Mouse (Mus musculus): ENCODE measurements around the gene Megf8. TPM values are rescaled to one million over a fixed set of nuclear protein-coding genes. Genes with fewer than 3 reads are reported as not detected.

The Megf8 gene
- polyA plus RNA-seq, 1 experiment = 69.3 TPM

GRCm38 (mm10) chr7:25284766-25285165 is 32.2 kb upstream of the Megf8 start:
- H3K27ac ChIP-seq (ENCODE audit: insufficient read depth, low read length) = no peak overlapping the region
- TF ChIP-seq CTCF (IDR thresholded peaks at IDR 0.05; ENCODE audit: extremely low read depth, insufficient read depth, low read length) = no peak
- no peak for TF ChIP-seq POLR2A (IDR thresholded peaks at IDR 0.05; ENCODE audit: extremely low read depth, insufficient read depth, low read length)
- H3K4me3 ChIP-seq (ENCODE audit: insufficient read depth, low read length) = no peak overlapping the region
- H3K4me1 ChIP-seq (ENCODE audit: control insufficient read depth, insufficient read depth, low read length) = peaks cover 3% of the 10 kb centered on the region; the same call in 1 of the 2 replicates

- H3K4me3 ChIP-seq (ENCODE audit: insufficient read depth, low read length) = no peak overlapping the region
- no peak overlapping the region for H3K27ac ChIP-seq (ENCODE audit: insufficient read depth, low read length)
- H3K4me1 ChIP-seq (ENCODE audit: control insufficient read depth, insufficient read depth, low read length) = peaks cover 3% of the 10 kb centered on the region; the same call in 1 of the 2 replicates
- TF ChIP-seq CTCF (IDR thresholded peaks at IDR 0.05; ENCODE audit: extremely low read depth, insufficient read depth, low read length) = no peak
- TF ChIP-seq POLR2A (IDR thresholded peaks at IDR 0.05; ENCODE audit: extremely low read depth, insufficient read depth, low read length) = no peak
These were observed 31.3 kb upstream of the Megf8 start for GRCm38 (mm10) chr7:25285511-25286238.

- no peak overlapping the region for H3K4me3 ChIP-seq (ENCODE audit: insufficient read depth, low read length)
- H3K27ac ChIP-seq (ENCODE audit: insufficient read depth, low read length) = no peak overlapping the region
- no peak for TF ChIP-seq POLR2A (IDR thresholded peaks at IDR 0.05; ENCODE audit: extremely low read depth, insufficient read depth, low read length)
- TF ChIP-seq CTCF (IDR thresholded peaks at IDR 0.05; ENCODE audit: extremely low read depth, insufficient read depth, low read length) = no peak
- no peaks in the 10 kb centered on the region for H3K4me1 ChIP-seq (ENCODE audit: control insufficient read depth, insufficient read depth, low read length)
These were observed 30.0 kb upstream of the Megf8 start for GRCm38 (mm10) chr7:25286989-25287388.

GRCm38 (mm10) chr7:25288011-25288410 is 29.0 kb upstream of the Megf8 start:
- H3K4me3 ChIP-seq (ENCODE audit: insufficient read depth, low read length) = no peak overlapping the region
- H3K27ac ChIP-seq (ENCODE audit: insufficient read depth, low read length) = no peak overlapping the region
- H3K4me1 ChIP-seq (ENCODE audit: control insufficient read depth, insufficient read depth, low read length) = no peaks in the 10 kb centered on the region
- TF ChIP-seq CTCF (IDR thresholded peaks at IDR 0.05; ENCODE audit: extremely low read depth, insufficient read depth, low read length) (no peak), POLR2A (IDR thresholded peaks at IDR 0.05; ENCODE audit: extremely low read depth, insufficient read depth, low read length) (no peak)

GRCm38 (mm10) chr7:25288721-25289120 is 28.2 kb upstream of the Megf8 start:
- TF ChIP-seq POLR2A (IDR thresholded peaks at IDR 0.05; ENCODE audit: extremely low read depth, insufficient read depth, low read length) = no peak
- TF ChIP-seq CTCF (IDR thresholded peaks at IDR 0.05; ENCODE audit: extremely low read depth, insufficient read depth, low read length) = no peak
- H3K4me3 ChIP-seq (ENCODE audit: insufficient read depth, low read length) = no peak overlapping the region
- H3K4me1 ChIP-seq (ENCODE audit: control insufficient read depth, insufficient read depth, low read length) = no peaks in the 10 kb centered on the region
- H3K27ac ChIP-seq (ENCODE audit: insufficient read depth, low read length) = no peak overlapping the region

GRCm38 (mm10) chr7:25289925-25290324 is 27.0 kb upstream of the Megf8 start:
- H3K27ac ChIP-seq (ENCODE audit: insufficient read depth, low read length) = no peak overlapping the region
- no peaks in the 10 kb centered on the region for H3K4me1 ChIP-seq (ENCODE audit: control insufficient read depth, insufficient read depth, low read length)
- no peak for TF ChIP-seq POLR2A (IDR thresholded peaks at IDR 0.05; ENCODE audit: extremely low read depth, insufficient read depth, low read length)
- TF ChIP-seq CTCF (IDR thresholded peaks at IDR 0.05; ENCODE audit: extremely low read depth, insufficient read depth, low read length) = no peak
- H3K4me3 ChIP-seq (ENCODE audit: insufficient read depth, low read length) = no peak overlapping the region

GRCm38 (mm10) chr7:25290463-25290862 is 26.5 kb upstream of the Megf8 start:
- TF ChIP-seq POLR2A (IDR thresholded peaks at IDR 0.05; ENCODE audit: extremely low read depth, insufficient read depth, low read length) (no peak), CTCF (IDR thresholded peaks at IDR 0.05; ENCODE audit: extremely low read depth, insufficient read depth, low read length) (no peak)
- Histone ChIP-seq H3K27ac (ENCODE audit: insufficient read depth, low read length) (no peak overlapping the region), H3K4me1 (ENCODE audit: control insufficient read depth, insufficient read depth, low read length) (no peaks in the 10 kb centered on the region), H3K4me3 (ENCODE audit: insufficient read depth, low read length) (no peak overlapping the region)

GRCm38 (mm10) chr7:25290911-25291310 is 26.1 kb upstream of the Megf8 start:
- TF ChIP-seq POLR2A (IDR thresholded peaks at IDR 0.05; ENCODE audit: extremely low read depth, insufficient read depth, low read length) (no peak), CTCF (IDR thresholded peaks at IDR 0.05; ENCODE audit: extremely low read depth, insufficient read depth, low read length) (no peak)
- Histone ChIP-seq H3K27ac (ENCODE audit: insufficient read depth, low read length) (no peak overlapping the region), H3K4me1 (ENCODE audit: control insufficient read depth, insufficient read depth, low read length) (no peaks in the 10 kb centered on the region), H3K4me3 (ENCODE audit: insufficient read depth, low read length) (no peak overlapping the region)

GRCm38 (mm10) chr7:25292107-25292506 is 24.9 kb upstream of the Megf8 start:
- Histone ChIP-seq H3K4me3 (ENCODE audit: insufficient read depth, low read length) (no peak overlapping the region), H3K27ac (ENCODE audit: insufficient read depth, low read length) (no peak overlapping the region), H3K4me1 (ENCODE audit: control insufficient read depth, insufficient read depth, low read length) (0 out of 2 replicates have a peak, but pooled peaks cover 1% of the 10 kb centered on the region)
- no peak for TF ChIP-seq CTCF (IDR thresholded peaks at IDR 0.05; ENCODE audit: extremely low read depth, insufficient read depth, low read length)
- no peak for TF ChIP-seq POLR2A (IDR thresholded peaks at IDR 0.05; ENCODE audit: extremely low read depth, insufficient read depth, low read length)

GRCm38 (mm10) chr7:25293191-25293739 is 23.7 kb upstream of the Megf8 start:
- H3K27ac ChIP-seq (ENCODE audit: insufficient read depth, low read length) = no peak overlapping the region

More at GRCm38 (mm10) chr7:25293191-25293739, 23.7 kb upstream of the Megf8 start:
- Histone ChIP-seq H3K4me3 (ENCODE audit: insufficient read depth, low read length) (no peak overlapping the region), H3K4me1 (ENCODE audit: control insufficient read depth, insufficient read depth, low read length) (0 out of 2 replicates have a peak, but pooled peaks cover 1% of the 10 kb centered on the region)
- TF ChIP-seq POLR2A (IDR thresholded peaks at IDR 0.05; ENCODE audit: extremely low read depth, insufficient read depth, low read length) (no peak), CTCF (IDR thresholded peaks at IDR 0.05; ENCODE audit: extremely low read depth, insufficient read depth, low read length) (no peak)
